Mouse (Mus musculus): ENCODE measurements around the gene Rtn4rl1. TPM values are rescaled to one million over a fixed set of nuclear protein-coding genes. Genes with fewer than 3 reads are reported as not detected.
"Not testable (repeated sequence)": the region's sequence is repeated elsewhere in the genome, so short reads cannot be mapped to it uniquely, and the experiment has no call there.

Gene Rtn4rl1
- polyA plus RNA-seq, 1 experiment from 2014 or later: 16.5 TPM

- 89% methylated on average over 8 of the region's 8 CpGs for WGBS
- no peak for DNase-seq
- no peaks in the 10 kb centered on the region for H3K9me3 ChIP-seq (ENCODE audit: control insufficient read depth, low read length)
- H3K4me1 ChIP-seq (ENCODE audit: control insufficient read depth, insufficient read depth, low read length): peaks cover 35% of the 10 kb centered on the region
- H3K4me3 ChIP-seq (replicated peaks; ENCODE audit: low read depth, low read length): no peak overlapping the region
- H3K4me2 ChIP-seq (ENCODE audit: low read length): no peak overlapping the region
- ATAC-seq (ENCODE audit: low FRiP score, low TSS enrichment): no peak
- peaks cover under 1% of the 10 kb centered on the region; the same call in 1 of the 2 replicates for H3K27me3 ChIP-seq (ENCODE audit: control insufficient read depth, insufficient read depth, low read length)
- H3K27ac ChIP-seq (replicated peaks; ENCODE audit: low read depth, low read length): no peak overlapping the region
- no peaks in the 10 kb centered on the region for H3K36me3 ChIP-seq (ENCODE audit: control insufficient read depth, insufficient read depth, low read length)
- H3K9ac ChIP-seq (replicated peaks; ENCODE audit: low read length): no peak overlapping the region
Observed at GRCm38 (mm10) chr11:75288517-75288916, 94.9 kb downstream of the Rtn4rl1 start.

DNA sequence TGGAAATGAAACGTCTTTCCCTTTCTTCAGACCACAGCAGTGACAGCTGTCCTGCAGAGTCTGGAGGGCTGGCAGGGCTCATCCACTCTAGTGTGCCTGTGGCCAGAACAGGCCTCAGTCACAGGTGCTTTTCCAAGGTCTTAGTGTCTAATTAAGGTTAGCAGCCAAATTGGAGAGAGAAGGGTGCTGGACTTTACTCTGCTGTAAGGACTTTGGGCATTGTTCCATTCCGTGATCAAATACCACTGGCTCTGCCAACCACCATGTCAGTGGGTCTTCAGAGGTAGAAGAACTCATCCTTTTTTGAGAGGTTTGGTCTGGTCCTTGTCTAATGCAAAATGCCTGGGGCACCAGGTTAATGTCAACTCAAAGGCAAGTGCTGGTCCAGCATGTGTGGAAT lies 95.5 kb downstream of the Rtn4rl1 start:
- Histone ChIP-seq H3K4me2 (ENCODE audit: low read length) (no peak overlapping the region), H3K27me3 (ENCODE audit: control insufficient read depth, insufficient read depth, low read length) (no peaks in the 10 kb centered on the region), H3K36me3 (ENCODE audit: control insufficient read depth, insufficient read depth, low read length) (no peaks in the 10 kb centered on the region), H3K27ac (replicated peaks; ENCODE audit: low read depth, low read length) (no peak overlapping the region), H3K4me1 (ENCODE audit: control insufficient read depth, insufficient read depth, low read length) (peaks cover 41% of the 10 kb centered on the region), H3K9me3 (ENCODE audit: control insufficient read depth, low read length) (no peaks in the 10 kb centered on the region), H3K4me3 (replicated peaks; ENCODE audit: low read depth, low read length) (no peak overlapping the region), H3K9ac (replicated peaks; ENCODE audit: low read length) (no peak overlapping the region)
- ATAC-seq (ENCODE audit: low FRiP score, low TSS enrichment): no peak
- 61% methylated on average over 2 of the region's 2 CpGs for WGBS
- DNase-seq: no peak

- DNase-seq (peak; percentile 95), ATAC-seq (ENCODE audit: low FRiP score, low TSS enrichment) (peak; percentile 67)
- H3K27ac ChIP-seq (replicated peaks; ENCODE audit: low read depth, low read length): peak overlapping the region; percentile 73; the same call in 1 of the 2 replicates
- H3K27me3 ChIP-seq (ENCODE audit: control insufficient read depth, insufficient read depth, low read length): no peaks in the 10 kb centered on the region
- no peaks in the 10 kb centered on the region for H3K36me3 ChIP-seq (ENCODE audit: control insufficient read depth, insufficient read depth, low read length)
- peak overlapping the region; percentile 36 for H3K4me2 ChIP-seq (ENCODE audit: low read length)
- no peak overlapping the region for H3K9ac ChIP-seq (replicated peaks; ENCODE audit: low read length)
- H3K4me1 ChIP-seq (ENCODE audit: control insufficient read depth, insufficient read depth, low read length): peaks cover 50% of the 10 kb centered on the region
- H3K4me3 ChIP-seq (replicated peaks; ENCODE audit: low read depth, low read length): no peak overlapping the region
- 11% methylated on average over 6 of the region's 6 CpGs for WGBS
- H3K9me3 ChIP-seq (ENCODE audit: control insufficient read depth, low read length): no peaks in the 10 kb centered on the region
Observed at GRCm38 (mm10) chr11:75290566-75291271, 97.1 kb downstream of the Rtn4rl1 start.

DNA sequence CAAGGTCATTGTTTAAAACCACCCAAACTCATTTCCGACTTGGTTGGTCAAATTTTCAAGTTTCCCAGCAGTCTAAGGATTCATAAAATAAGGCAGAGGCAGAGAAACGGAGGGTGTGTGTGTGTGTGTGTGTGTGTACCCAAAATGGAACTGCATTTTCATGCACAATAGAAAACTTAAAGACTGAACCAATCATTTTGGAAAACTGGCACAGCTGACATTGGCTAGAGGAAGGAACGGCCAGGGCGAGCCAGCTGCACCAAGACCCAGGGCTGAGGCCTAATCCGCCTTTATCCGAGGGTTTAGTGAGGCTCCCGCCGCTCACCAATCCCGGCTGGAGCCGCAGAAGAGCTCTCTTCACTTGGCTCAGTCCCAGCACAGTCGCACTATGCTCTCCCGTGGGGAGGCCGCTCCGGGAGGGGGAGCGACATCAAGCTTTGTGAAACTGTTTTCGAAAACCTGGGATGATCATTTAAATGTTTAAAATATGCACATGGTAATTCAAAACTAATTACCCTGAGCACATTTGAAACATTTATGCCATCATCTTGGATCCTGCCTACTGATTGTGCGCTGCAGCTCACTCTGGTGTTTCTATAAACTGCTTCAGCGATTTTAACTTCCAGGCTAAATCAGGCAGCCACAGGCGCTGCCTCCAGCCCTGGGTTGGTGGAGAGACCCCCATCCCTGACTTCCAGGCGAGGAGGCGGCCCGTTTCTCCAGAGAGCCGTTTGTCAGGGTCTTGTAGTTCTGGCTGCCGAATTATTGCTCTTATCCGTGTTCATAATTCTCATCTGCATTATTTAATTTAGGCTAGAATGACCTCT lies 98.0 kb downstream of the Rtn4rl1 start:
- DNase-seq: peak; percentile 81
- Histone ChIP-seq H3K4me3 (replicated peaks; ENCODE audit: low read depth, low read length) (no peak overlapping the region), H3K36me3 (ENCODE audit: control insufficient read depth, insufficient read depth, low read length) (no peaks in the 10 kb centered on the region), H3K27ac (replicated peaks; ENCODE audit: low read depth, low read length) (peak overlapping the region; percentile 73), H3K27me3 (ENCODE audit: control insufficient read depth, insufficient read depth, low read length) (no peaks in the 10 kb centered on the region), H3K9ac (replicated peaks; ENCODE audit: low read length) (no peak overlapping the region; the same call in 1 of the 2 replicates), H3K4me2 (ENCODE audit: low read length) (peak overlapping the region; percentile 36), H3K9me3 (ENCODE audit: control insufficient read depth, low read length) (no peaks in the 10 kb centered on the region), H3K4me1 (ENCODE audit: control insufficient read depth, insufficient read depth, low read length) (peaks cover 50% of the 10 kb centered on the region)
- WGBS: 9% methylated on average over 25 of the region's 25 CpGs
- ATAC-seq (ENCODE audit: low FRiP score, low TSS enrichment): peak; percentile 63

DNA sequence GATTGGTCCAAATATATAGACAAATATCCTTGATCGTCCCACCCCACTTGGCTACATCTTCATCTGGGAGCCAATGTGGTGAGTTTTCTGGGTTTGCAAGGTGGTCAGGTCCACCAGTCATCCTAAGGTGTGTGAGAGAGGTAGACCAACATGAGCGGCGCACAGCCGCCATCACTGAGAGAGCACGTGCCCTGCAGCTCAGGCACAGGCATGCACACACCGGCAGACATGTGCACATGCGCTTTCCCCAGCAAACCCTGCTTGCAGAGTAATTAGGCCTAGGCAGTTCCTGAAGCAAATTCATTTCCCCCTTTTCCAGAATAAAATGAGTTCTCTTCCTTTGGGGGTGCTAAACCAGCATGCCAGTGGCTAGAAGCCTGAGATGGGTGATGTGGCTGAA lies 98.7 kb downstream of the Rtn4rl1 start:
- Histone ChIP-seq H3K36me3 (ENCODE audit: control insufficient read depth, insufficient read depth, low read length) (no peaks in the 10 kb centered on the region), H3K9ac (replicated peaks; ENCODE audit: low read length) (no peak overlapping the region), H3K27ac (replicated peaks; ENCODE audit: low read depth, low read length) (peak overlapping the region; percentile 73), H3K4me2 (ENCODE audit: low read length) (peak overlapping the region; percentile 36; the same call in 1 of the 2 replicates), H3K27me3 (ENCODE audit: control insufficient read depth, insufficient read depth, low read length) (no peaks in the 10 kb centered on the region), H3K4me1 (ENCODE audit: control insufficient read depth, insufficient read depth, low read length) (peaks cover 50% of the 10 kb centered on the region), H3K9me3 (ENCODE audit: control insufficient read depth, low read length) (no peaks in the 10 kb centered on the region), H3K4me3 (replicated peaks; ENCODE audit: low read depth, low read length) (no peak overlapping the region)
- WGBS: 63% methylated on average over 7 of the region's 7 CpGs
- DNase-seq (peak; percentile 43), ATAC-seq (ENCODE audit: low FRiP score, low TSS enrichment) (no peak)

DNA sequence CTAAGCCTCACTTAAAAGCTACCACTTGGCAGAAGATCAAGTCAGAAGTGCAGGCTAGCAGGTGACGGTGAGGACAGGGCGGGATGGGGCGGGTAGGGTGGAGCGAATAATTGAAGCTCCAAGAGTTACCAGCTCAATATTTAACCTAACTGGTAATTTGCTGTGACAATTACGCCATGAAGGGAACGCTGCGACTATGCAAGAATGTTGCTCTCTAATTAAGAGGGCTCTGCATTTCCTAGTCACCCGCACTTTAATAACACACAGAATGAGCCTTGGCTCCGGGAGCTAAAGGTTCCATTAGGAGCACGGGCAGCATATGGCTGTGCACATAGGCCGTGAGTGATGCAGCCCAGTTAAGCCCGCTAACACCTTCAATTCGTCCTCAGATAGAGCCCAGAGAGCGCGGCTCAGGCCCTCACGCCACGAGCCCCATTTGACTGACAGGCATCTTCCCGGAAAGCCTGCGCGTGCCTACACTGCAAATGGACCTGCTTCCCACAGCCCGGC lies 100.3 kb downstream of the Rtn4rl1 start:
- DNase-seq: peak; percentile 78
- Histone ChIP-seq H3K9me3 (ENCODE audit: control insufficient read depth, low read length) (no peaks in the 10 kb centered on the region), H3K36me3 (ENCODE audit: control insufficient read depth, insufficient read depth, low read length) (no peaks in the 10 kb centered on the region), H3K27ac (replicated peaks; ENCODE audit: low read depth, low read length) (peak overlapping the region; percentile 55), H3K4me3 (replicated peaks; ENCODE audit: low read depth, low read length) (no peak overlapping the region), H3K27me3 (ENCODE audit: control insufficient read depth, insufficient read depth, low read length) (no peaks in the 10 kb centered on the region), H3K4me2 (ENCODE audit: low read length) (no peak overlapping the region), H3K9ac (replicated peaks; ENCODE audit: low read length) (no peak overlapping the region), H3K4me1 (ENCODE audit: control insufficient read depth, insufficient read depth, low read length) (peaks cover 55% of the 10 kb centered on the region)
- no peak for ATAC-seq (ENCODE audit: low FRiP score, low TSS enrichment)
- 42% methylated on average over 21 of the region's 21 CpGs for WGBS

DNA sequence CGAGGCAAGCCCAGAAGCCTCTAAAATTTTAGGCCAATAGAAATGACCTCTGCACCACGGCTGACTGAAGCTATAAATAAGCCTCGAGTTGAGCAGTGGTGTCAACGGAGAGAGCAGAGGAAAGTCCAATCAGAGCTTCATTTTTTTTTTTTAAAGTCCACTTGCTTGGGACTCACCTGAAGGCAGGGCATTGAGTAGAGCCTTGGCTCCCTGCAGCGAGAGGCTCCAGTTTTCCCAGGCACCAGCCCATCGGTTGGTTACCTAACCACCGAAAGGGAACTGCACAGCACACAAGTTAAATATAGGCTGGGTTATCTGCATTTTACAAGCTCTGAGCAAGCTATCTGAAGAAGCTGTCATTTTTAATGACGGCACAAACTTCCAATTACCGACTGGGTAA lies 101.3 kb downstream of the Rtn4rl1 start:
- H3K4me3 ChIP-seq (replicated peaks; ENCODE audit: low read depth, low read length): no peak overlapping the region
- H3K9ac ChIP-seq (replicated peaks; ENCODE audit: low read length): no peak overlapping the region
- 0 out of 2 replicates have a peak, but pooled peaks cover 2% of the 10 kb centered on the region for H3K36me3 ChIP-seq (ENCODE audit: control insufficient read depth, insufficient read depth, low read length)
- H3K4me1 ChIP-seq (ENCODE audit: control insufficient read depth, insufficient read depth, low read length): peaks cover 60% of the 10 kb centered on the region
- 80% methylated on average over 9 of the region's 9 CpGs for WGBS
- no peak for DNase-seq
- ATAC-seq (ENCODE audit: low FRiP score, low TSS enrichment): no peak
- H3K27ac ChIP-seq (replicated peaks; ENCODE audit: low read depth, low read length): no peak overlapping the region
- no peaks in the 10 kb centered on the region for H3K9me3 ChIP-seq (ENCODE audit: control insufficient read depth, low read length)
- no peak overlapping the region for H3K4me2 ChIP-seq (ENCODE audit: low read length)
- no peaks in the 10 kb centered on the region for H3K27me3 ChIP-seq (ENCODE audit: control insufficient read depth, insufficient read depth, low read length)

DNA sequence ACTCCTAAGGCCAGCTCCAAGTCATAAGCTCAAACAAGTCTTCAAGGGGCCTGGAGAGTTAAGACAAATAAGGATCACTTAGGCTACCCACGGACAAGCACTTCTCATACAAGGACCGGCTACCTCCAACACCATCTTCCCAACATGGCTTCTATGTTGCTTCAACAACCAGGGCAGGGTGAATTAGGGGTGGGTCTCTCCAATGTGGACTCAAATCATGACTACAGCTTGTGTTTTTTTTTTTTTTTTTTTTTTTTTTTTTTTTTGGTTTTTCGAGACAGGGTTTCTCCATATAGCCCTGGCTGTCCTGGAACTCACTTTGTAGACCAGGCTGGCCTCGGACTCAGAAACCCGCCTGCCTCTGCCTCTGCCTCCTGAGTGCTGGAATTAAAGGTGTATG lies 102.0 kb downstream of the Rtn4rl1 start:
- ATAC-seq (ENCODE audit: low FRiP score, low TSS enrichment): not testable (repeated sequence)

More for the DNA sequence above, 102.0 kb downstream of the Rtn4rl1 start:
- not testable (repeated sequence) for H3K9ac ChIP-seq (replicated peaks; ENCODE audit: low read length); H3K4me2 ChIP-seq (ENCODE audit: low read length); H3K9me3 ChIP-seq (ENCODE audit: control insufficient read depth, low read length); H3K4me3 ChIP-seq (replicated peaks; ENCODE audit: low read depth, low read length); H3K27ac ChIP-seq (replicated peaks; ENCODE audit: low read depth, low read length); H3K36me3 ChIP-seq (ENCODE audit: control insufficient read depth, insufficient read depth, low read length); H3K27me3 ChIP-seq (ENCODE audit: control insufficient read depth, insufficient read depth, low read length); DNase-seq
- WGBS: 93% methylated on average over 5 of the region's 5 CpGs
- peaks cover 60% of the 10 kb centered on the region for H3K4me1 ChIP-seq (ENCODE audit: control insufficient read depth, insufficient read depth, low read length)
